Mouse (Mus musculus): Measurements from ENCODE around the gene Msx3. TPM values are rescaled to one million over a fixed set of nuclear protein-coding genes. Genes with fewer than 3 reads are reported as not detected.

Msx3 gene
- polyA plus RNA-seq, 1 experiment from 2014 or later = 105 TPM

DNA sequence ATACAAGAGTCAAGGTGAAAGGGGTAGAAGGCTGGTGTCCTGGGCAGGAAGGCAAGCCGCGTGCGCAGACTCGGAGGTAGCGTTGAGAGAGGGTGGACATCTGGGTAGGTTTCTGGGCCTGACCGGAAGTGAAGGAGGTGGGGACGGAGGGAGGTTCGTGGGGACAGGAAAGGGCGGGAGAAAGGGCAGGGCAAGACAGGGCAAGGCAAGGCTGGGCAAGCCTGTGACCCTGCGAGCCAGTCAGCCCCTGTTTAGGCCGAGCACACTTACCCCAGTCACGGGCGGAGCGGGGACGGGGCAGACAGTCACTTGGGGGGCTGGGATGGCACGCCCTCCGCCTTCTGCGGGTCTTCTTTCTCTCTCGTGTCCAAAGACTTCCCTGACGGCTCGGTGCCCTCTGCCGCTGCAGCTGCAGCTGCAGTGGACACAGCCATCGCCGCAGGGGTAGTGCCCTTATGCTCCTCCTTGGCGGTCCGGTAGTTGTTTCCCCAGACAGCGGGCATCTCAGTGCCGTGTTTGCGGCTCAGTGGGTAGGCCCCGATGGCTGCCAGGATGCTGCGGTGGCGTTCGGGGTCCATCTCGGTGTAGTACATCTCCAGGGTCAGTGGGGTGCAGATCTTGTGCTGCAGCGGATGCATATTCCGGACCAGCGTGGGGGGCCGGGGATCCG is 21.3 kb upstream of the Msx3 start:
- H3K27ac ChIP-seq = peak overlapping the region; percentile 78
- H3K4me1 ChIP-seq (replicated peaks) = peaks cover 11% of the 10 kb centered on the region
- H3K9me3 ChIP-seq = no peaks in the 10 kb centered on the region
- H3K27me3 ChIP-seq (ENCODE audit: insufficient read depth, poor library complexity, severe bottlenecking) = peaks cover 66% of the 10 kb centered on the region
- DNase-seq (ENCODE audit: low spot score) = peak; percentile 47
- H3K4me3 ChIP-seq = peak overlapping the region; percentile 45
- 31% methylated on average over 39 of the region's 39 CpGs for WGBS
- no peaks in the 10 kb centered on the region for H3K36me3 ChIP-seq

DNA sequence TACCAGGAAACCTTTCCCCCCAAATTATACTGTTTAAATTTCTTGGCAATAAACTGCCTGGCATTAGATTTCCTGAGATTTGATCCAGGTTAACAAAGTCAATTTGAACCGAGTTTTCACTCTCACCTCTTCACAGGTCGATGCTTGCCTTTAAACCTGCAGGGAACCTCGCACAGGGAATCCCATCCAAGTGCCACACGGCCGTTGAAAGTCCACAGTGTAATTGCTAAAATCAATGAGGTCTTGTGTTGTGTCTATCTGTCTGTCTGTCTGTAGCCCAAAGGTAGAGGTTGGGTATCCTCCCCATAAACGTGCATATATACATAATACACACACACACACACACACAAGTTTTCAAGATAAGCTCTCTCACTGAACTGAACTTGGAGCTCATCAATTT is 18.5 kb upstream of the Msx3 start:
- Histone ChIP-seq H3K4me1 (replicated peaks) (peaks cover 34% of the 10 kb centered on the region), H3K27ac (no peak overlapping the region), H3K27me3 (ENCODE audit: insufficient read depth, poor library complexity, severe bottlenecking) (peaks cover 86% of the 10 kb centered on the region), H3K4me3 (no peak overlapping the region), H3K9me3 (no peaks in the 10 kb centered on the region), H3K36me3 (no peaks in the 10 kb centered on the region)
- DNase-seq (ENCODE audit: low spot score) = no peak
- 72% methylated on average over 6 of the region's 6 CpGs for WGBS

DNA sequence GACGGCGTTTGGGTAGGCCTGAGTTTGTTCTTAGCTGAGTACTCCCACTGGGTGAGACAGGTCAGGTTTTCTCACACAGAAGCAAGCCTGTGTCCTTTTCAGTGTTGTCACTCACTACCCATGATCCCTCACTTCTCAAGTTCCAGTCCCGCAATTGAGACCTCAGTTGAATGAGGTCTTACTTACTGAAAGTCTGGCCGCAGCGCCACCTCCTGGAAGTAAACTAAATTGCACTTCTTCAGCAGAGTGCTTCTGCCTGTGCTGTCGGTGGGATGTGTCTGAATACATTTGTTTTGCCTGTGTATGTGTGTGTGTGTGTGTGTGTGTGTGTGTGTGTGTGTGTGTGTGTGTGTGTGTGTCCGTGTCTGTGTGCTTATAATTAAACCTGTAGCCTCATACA is 14.2 kb upstream of the Msx3 start:
- peaks cover 69% of the 10 kb centered on the region for H3K4me1 ChIP-seq (replicated peaks)
- WGBS = 18% methylated on average over 7 of the region's 7 CpGs
- H3K9me3 ChIP-seq = no peaks in the 10 kb centered on the region
- DNase-seq (ENCODE audit: low spot score) = peak; percentile 79
- peak overlapping the region; percentile 95 for H3K27ac ChIP-seq
- H3K27me3 ChIP-seq (ENCODE audit: insufficient read depth, poor library complexity, severe bottlenecking) = peaks cover 97% of the 10 kb centered on the region
- H3K4me3 ChIP-seq = no peak overlapping the region
- no peaks in the 10 kb centered on the region for H3K36me3 ChIP-seq

DNA sequence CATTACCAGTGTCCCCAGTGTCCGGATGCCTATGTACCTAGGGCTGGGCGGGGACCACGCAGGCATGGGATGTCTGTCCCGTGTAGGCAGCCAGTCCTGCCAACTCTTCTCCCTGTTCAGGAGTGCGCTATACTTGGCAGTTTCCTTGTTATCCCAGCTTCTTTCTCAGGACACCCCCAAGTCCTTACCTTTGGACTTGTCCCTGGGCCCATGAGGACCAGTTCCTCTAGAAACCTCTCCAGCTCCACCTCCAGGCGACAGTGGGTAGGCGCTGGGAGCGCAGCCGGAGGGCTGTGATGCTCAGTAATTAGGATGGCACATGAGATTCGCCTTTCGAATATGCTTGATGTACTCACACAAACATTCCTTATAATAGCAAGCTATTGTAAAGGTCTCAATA is 13.4 kb upstream of the Msx3 start:
- Histone ChIP-seq H3K4me1 (replicated peaks) (peaks cover 77% of the 10 kb centered on the region), H3K4me3 (peak overlapping the region; percentile 52), H3K36me3 (no peaks in the 10 kb centered on the region), H3K9me3 (no peaks in the 10 kb centered on the region), H3K27ac (peak overlapping the region; percentile 95), H3K27me3 (ENCODE audit: insufficient read depth, poor library complexity, severe bottlenecking) (peaks cover 97% of the 10 kb centered on the region)
- DNase-seq (ENCODE audit: low spot score) = peak; percentile 63
- WGBS = 12% methylated on average over 11 of the region's 11 CpGs

DNA sequence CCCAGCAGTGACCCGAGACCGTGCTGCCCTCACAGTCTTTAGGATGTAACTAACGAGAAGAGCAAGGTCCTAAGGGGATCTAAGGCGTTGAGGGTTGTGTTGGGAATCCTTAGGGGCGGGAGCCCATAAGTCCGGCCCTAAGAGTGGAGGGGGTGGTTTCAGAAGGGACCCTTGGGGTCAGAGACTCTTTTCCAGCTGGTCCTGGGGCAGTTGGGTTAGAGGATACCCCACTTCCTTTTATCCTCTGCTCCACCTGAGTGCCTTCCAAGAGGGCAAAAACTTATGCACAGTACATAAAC is 12.9 kb upstream of the Msx3 start:
- no peaks in the 10 kb centered on the region for H3K36me3 ChIP-seq
- no peak for DNase-seq (ENCODE audit: low spot score)
- H3K9me3 ChIP-seq = no peaks in the 10 kb centered on the region
- peaks cover 99% of the 10 kb centered on the region for H3K27me3 ChIP-seq (ENCODE audit: insufficient read depth, poor library complexity, severe bottlenecking)
- H3K27ac ChIP-seq = peak overlapping the region; percentile 95
- WGBS = 0% methylated on average over 6 of the region's 6 CpGs
- peaks cover 82% of the 10 kb centered on the region for H3K4me1 ChIP-seq (replicated peaks)
- peak overlapping the region; percentile 52 for H3K4me3 ChIP-seq

DNA sequence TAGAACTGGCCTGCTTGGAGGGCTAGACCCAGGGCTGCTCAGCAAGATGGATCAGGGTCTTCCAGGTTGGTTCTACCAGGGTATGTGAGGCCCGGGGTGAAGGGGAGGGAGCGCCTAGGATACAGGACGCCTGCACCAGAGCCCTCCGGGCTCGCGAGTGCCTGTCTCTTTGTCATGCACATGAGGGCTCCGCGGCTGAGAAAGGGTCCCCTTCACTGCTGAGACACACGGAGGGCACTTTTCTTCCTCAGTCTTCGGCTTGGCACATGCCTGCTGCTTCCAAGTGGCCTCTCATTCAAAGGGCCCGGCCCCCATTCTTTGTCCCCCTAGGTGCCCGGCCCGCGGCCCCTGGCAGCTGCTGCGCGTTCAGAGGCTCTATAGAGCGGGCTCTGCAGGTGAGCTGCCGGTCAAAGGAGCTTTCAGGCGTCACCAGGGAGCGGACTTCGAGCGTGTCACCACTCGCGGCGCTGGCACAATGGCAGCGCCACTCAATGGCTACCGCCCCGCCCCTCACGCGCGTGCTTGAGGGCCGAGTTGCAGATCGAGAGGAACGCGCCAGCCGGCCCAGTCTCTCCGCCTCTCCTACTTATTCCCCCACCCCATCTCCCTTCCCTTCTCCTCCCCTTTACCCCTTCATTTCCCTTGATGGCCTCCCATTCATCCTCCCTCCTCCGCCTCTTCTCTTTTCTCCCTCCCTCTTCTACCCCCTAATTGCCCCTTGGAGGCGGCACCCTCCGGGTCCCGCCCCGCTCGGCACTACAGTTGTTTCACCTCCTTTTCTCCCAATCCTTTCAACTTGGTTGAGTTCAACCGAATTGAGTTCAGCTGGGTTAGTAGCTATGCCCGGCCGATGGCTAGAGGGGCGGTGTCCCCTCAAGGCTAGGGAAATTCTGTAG is 12.3 kb upstream of the Msx3 start:
- under 1% methylated on average over 47 of the region's 47 CpGs for WGBS
- peak; percentile 87 for DNase-seq (ENCODE audit: low spot score)
- Histone ChIP-seq H3K27me3 (ENCODE audit: insufficient read depth, poor library complexity, severe bottlenecking) (peaks cover 99% of the 10 kb centered on the region), H3K27ac (peak overlapping the region; percentile 95), H3K36me3 (no peaks in the 10 kb centered on the region), H3K9me3 (no peaks in the 10 kb centered on the region), H3K4me1 (replicated peaks) (peaks cover 88% of the 10 kb centered on the region), H3K4me3 (peak overlapping the region; percentile 52)

DNA sequence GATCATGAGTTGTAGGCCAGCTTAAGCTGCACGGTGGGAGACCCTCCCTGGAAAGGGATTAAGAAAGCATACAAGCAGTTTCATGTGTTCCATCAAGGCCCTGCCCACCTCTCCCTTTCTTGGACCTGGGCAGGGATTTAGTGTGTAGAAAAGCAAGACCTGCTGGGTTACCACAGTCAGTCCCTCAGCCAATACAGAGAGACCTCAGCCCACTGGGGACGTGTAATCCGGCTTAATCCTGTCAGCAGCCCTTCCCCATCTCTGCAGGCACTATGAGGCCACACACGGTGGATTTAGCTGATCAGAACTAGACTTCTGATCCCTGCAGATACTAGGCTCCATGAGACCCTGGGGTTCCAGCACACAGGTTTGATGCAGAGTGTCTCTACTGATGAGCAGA is 10.7 kb upstream of the Msx3 start:
- H3K4me1 ChIP-seq (replicated peaks) = peaks cover 83% of the 10 kb centered on the region
- DNase-seq (ENCODE audit: low spot score) = peak; percentile 15
- WGBS = 14% methylated on average over 4 of the region's 4 CpGs
- H3K36me3 ChIP-seq = no peaks in the 10 kb centered on the region
- peak overlapping the region; percentile 95 for H3K27ac ChIP-seq
- H3K4me3 ChIP-seq = peak overlapping the region; percentile 52
- H3K9me3 ChIP-seq = no peaks in the 10 kb centered on the region
- peaks cover 100% of the 10 kb centered on the region for H3K27me3 ChIP-seq (ENCODE audit: insufficient read depth, poor library complexity, severe bottlenecking)

DNA sequence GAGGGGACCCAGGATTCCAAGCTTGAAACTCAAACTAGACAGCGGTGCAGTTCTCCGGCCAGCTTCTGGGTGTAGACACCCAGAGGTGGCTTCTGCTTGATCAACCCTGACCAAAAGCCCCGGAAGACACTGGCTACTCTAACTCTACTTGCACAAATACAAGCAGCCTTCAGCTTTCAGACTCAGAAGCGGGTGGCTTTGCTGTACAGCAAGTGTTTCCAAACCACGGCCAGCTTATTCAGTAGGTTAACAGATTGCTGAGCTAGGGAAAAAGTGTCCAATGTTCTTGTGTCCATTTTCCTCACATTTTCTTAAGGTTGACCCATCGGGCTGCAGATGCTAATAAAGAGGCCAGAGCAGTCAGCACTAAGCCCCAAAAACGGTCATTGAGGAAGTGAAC is 9.6 kb upstream of the Msx3 start:
- H3K9me3 ChIP-seq = no peaks in the 10 kb centered on the region
- H3K4me1 ChIP-seq (replicated peaks) = peaks cover 77% of the 10 kb centered on the region
- no peaks in the 10 kb centered on the region for H3K36me3 ChIP-seq
- peak overlapping the region; percentile 57 for H3K4me3 ChIP-seq
- no peak for DNase-seq (ENCODE audit: low spot score)
- 13% methylated on average over 7 of the region's 7 CpGs for WGBS
- peaks cover 99% of the 10 kb centered on the region for H3K27me3 ChIP-seq (ENCODE audit: insufficient read depth, poor library complexity, severe bottlenecking)
- peak overlapping the region; percentile 95 for H3K27ac ChIP-seq

DNA sequence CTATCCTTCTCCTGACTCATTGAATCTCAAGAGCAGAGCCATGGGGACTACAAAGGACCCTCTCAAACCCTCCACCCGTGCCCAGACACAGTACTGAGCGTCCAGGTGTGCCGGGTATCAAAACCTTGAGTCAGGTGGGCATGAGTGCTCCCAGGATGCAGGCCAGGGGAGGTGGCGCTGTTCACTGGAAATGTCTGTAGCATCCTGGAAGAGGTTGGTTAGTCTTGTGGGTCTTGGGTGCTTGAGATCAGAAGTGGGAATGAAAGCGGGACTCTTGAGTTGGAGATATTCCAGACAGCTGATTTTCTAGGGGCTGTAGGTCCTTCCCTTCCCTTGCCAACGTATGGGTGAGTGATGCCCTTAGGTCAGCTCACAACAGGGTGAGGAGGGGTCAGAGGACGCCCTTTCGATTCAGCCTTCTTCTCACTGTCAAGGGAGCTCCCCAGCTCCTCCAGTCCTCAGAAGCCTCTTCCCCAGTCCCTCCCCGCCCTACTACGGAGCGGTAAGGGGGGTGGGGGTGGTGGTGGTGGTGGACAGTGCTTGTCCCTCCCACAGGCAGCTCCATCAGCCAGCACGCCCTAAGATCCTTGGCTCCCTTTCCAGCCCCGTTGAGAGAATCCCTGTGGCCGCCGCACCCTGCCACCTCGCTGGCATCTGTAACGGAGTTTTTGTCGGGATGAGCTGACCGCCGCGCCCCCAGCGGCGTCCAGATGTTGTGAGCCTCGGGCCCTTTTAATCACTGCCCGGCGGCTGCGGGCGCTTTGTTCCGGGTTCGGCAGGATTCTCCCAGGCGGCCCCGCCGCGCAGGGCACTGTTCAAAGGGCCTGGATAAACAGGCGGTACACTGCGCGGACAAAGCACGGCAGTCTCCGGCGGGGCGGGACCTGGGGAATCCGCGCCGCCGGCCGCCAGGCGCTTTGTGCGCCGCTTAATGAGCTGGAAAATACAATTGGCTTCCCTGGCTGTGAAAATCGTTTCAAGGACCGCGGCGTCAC is 8.8 kb upstream of the Msx3 start:
- H3K4me3 ChIP-seq = peak overlapping the region; percentile 57
- peaks cover 69% of the 10 kb centered on the region for H3K4me1 ChIP-seq (replicated peaks)
- H3K27me3 ChIP-seq (ENCODE audit: insufficient read depth, poor library complexity, severe bottlenecking) = peaks cover 99% of the 10 kb centered on the region
- peak overlapping the region; percentile 95 for H3K27ac ChIP-seq
- H3K9me3 ChIP-seq = no peaks in the 10 kb centered on the region
- WGBS = 2% methylated on average over 53 of the region's 53 CpGs
- DNase-seq (ENCODE audit: low spot score) = peak; percentile 91
- H3K36me3 ChIP-seq = no peaks in the 10 kb centered on the region

DNA sequence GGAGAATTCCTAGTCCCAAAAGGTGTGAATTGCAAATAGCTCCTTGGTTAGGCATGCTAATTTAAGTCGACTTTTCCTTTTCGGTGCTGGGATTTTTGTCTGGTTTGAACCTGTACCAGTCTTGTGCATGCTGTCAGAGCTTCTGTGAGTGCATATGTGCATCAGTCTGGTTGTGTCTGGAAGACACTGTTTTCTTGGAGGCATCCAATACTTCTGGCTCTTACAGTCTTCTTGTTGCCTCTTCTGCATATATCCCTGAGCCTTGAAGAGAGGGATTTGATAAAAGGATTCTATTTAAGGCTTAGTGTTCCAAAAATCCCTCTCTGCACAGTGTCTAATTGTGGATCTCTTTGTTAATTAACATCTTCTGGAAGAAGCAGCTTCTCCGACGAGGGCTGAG is 5.2 kb upstream of the Msx3 start:
- DNase-seq (ENCODE audit: low spot score) = no peak
- H3K36me3 ChIP-seq = no peaks in the 10 kb centered on the region
- H3K9me3 ChIP-seq = no peaks in the 10 kb centered on the region
- H3K4me1 ChIP-seq (replicated peaks) = peaks cover 58% of the 10 kb centered on the region
- H3K27ac ChIP-seq = no peak overlapping the region
- peaks cover 99% of the 10 kb centered on the region for H3K27me3 ChIP-seq (ENCODE audit: insufficient read depth, poor library complexity, severe bottlenecking)
- WGBS = 87% methylated on average over 4 of the region's 4 CpGs
- no peak overlapping the region for H3K4me3 ChIP-seq

DNA sequence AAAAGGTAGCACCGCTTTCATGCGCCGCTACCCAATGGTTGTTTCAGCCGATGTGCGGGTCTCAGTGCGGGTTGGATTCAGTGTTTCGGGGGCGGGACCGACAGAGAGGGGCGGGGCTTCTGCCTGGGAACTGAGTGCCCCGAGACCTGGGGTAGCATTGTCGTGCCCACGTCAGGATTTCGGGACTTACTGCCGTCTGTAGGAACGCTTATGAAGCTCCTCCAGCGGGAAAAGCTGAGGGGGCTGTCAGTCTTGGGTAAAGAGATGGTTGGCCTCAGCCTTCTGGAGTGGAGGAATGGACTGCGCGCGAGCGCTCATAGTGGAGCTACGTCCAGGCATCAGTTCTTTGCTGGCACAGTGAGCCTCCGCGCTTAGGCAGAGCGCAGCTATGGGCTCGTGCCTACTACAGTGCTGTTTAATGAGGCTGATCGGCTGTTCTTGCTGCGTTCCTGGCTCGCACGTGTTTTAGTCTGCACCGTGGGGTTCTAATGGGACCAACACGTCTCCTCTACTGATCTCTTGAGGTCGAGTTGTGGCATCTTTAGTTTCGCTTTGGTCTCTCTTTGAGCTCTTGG is 313 bp upstream of the Msx3 start:
- under 1% methylated on average over 34 of the region's 34 CpGs for WGBS
- Histone ChIP-seq H3K27me3 (ENCODE audit: insufficient read depth, poor library complexity, severe bottlenecking) (peaks cover 99% of the 10 kb centered on the region), H3K27ac (peak overlapping the region; percentile 86), H3K4me1 (replicated peaks) (peaks cover 51% of the 10 kb centered on the region), H3K9me3 (no peaks in the 10 kb centered on the region), H3K4me3 (peak overlapping the region; percentile 65), H3K36me3 (peaks cover 15% of the 10 kb centered on the region; the same call in 1 of the 2 replicates)
- peak; percentile 80 for DNase-seq (ENCODE audit: low spot score)

DNA sequence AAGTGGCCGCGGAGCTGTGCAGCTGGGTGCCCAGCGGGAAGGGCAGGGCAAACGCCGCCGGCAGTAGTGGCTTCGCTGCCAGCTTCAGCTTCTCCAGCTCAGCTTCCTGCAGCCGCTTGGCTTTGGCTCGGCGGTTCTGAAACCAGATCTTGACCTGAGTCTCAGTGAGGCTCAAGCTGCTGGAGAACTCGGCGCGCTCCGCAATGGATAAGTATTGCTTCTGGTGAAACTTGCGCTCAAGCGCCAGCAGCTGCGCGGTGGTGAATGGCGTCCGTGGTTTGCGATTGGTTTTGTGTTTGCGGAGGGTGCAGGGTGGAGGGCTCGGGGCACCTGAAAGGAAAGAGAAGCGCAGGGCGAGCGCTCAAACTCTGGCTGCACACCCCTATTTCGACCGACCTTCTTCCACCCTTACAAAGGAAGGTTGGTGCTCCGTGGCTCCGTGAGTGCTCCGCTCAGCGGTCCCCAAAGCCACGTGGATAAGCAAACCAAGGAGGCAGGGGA is 1.0 kb downstream of the Msx3 start:
- Histone ChIP-seq H3K4me3 (peak overlapping the region; percentile 65), H3K9me3 (no peaks in the 10 kb centered on the region), H3K4me1 (replicated peaks) (peaks cover 51% of the 10 kb centered on the region), H3K27ac (peak overlapping the region; percentile 86), H3K36me3 (peaks cover 15% of the 10 kb centered on the region; the same call in 1 of the 2 replicates), H3K27me3 (ENCODE audit: insufficient read depth, poor library complexity, severe bottlenecking) (peaks cover 90% of the 10 kb centered on the region)
- peak; percentile 65 for DNase-seq (ENCODE audit: low spot score)
- under 1% methylated on average over 33 of the region's 33 CpGs for WGBS

All from hindbrain, embryonic 10.5 days (tissue).